Mouse (Mus musculus) adrenal gland, postnatal 25 days (tissue): ENCODE data around the gene Cyp2j5. TPM values are rescaled to one million over a fixed set of nuclear protein-coding genes. Genes with fewer than 3 reads are reported as not detected.

Source experiments
- total RNA-seq: library from RNA; stranded (reverse); gene quantifications from 2 replicates; pipeline ENCODE4 v1.2.3, GENCODE M21; 2021

Gene Cyp2j5
- total RNA-seq, 1 experiment from 2014 or later, result not detected

Other genes starting within 250 kb of the Cyp2j5 start
- not detected in 2 replicates for gene Cyp2j8, start 156.8 kb downstream of the Cyp2j5 start, total RNA-seq
- 5.9 and 7.3 TPM in 2 replicates for gene Cyp2j6, start 110.5 kb downstream of the Cyp2j5 start, total RNA-seq
- 0.90 and 1.1 TPM in 2 replicates for gene Cyp2j9, start 72.6 kb downstream of the Cyp2j5 start, total RNA-seq
- gene Gm12695, start 121.0 kb upstream of the Cyp2j5 start, total RNA-seq, result not detected in 2 replicates